Mouse (Mus musculus): ENCODE measurements around the gene Gm5127.

- no peak for TF ChIP-seq POLR2AphosphoS2 (IDR thresholded peaks at IDR 0.05; ENCODE audit: insufficient read length, low read depth)
- no peak for TF ChIP-seq POLR2A (IDR thresholded peaks at IDR 0.05; ENCODE audit: insufficient read length, low read depth)
- no peak for TF ChIP-seq MYOD1 (IDR thresholded peaks at IDR 0.05; ENCODE audit: control insufficient read depth in 1 of 3, insufficient read length in 2 of 3, low read depth in 2 of 3)
- no peak for TF ChIP-seq TCF3 (IDR thresholded peaks at IDR 0.05; ENCODE audit: insufficient read length, low read depth)
- no peak for TF ChIP-seq USF1 (IDR thresholded peaks at IDR 0.05; ENCODE audit: low read depth)
- no peak for TF ChIP-seq CEBPB (IDR thresholded peaks at IDR 0.05; ENCODE audit: insufficient read depth, poor library complexity, severe bottlenecking)
- no peak for TF ChIP-seq MAX (IDR thresholded peaks at IDR 0.05; ENCODE audit: low read depth)
- TF ChIP-seq MYOG (IDR thresholded peaks at IDR 0.05; ENCODE audit: control insufficient read depth in 1 of 3, insufficient read depth in 1 of 3, insufficient read length in 2 of 3, low read depth in 2 of 3), result no peak
- TF ChIP-seq TCF12 (IDR thresholded peaks at IDR 0.05; ENCODE audit: insufficient read depth, poor library complexity, severe bottlenecking), result no peak
- no peak for TF ChIP-seq E2F4 (IDR thresholded peaks at IDR 0.05; ENCODE audit: insufficient read depth)
- no peak for TF ChIP-seq SRF (IDR thresholded peaks at IDR 0.05; ENCODE audit: control insufficient read depth, insufficient read length, low read depth)
- TF ChIP-seq REST (IDR thresholded peaks at IDR 0.05; ENCODE audit: insufficient read depth, insufficient read length), result no peak
Observed at GRCm38 (mm10) chrX:106536359-106536758, 46.6 kb upstream of the Gm5127 start.
